Mouse (Mus musculus) heart, embryonic 16.5 days (tissue): ENCODE measurements around the gene Chd9. TPM values are rescaled to one million over a fixed set of nuclear protein-coding genes. Genes with fewer than 3 reads are reported as not detected.
"Not testable (repeated sequence)": the region's sequence is repeated elsewhere in the genome, so short reads cannot be mapped to it uniquely, and the experiment has no call there.

Experiments
- ATAC-seq: fragments of 200-750 bp; cut with Nextera tagmentation; replicated peaks from 2 replicates; pipeline ENCODE4 v1.8.0; 2017; ENCODE audit warnings: moderate number of reproducible peaks; ENCODE audit not compliant: insufficient read depth, low FRiP score; ENCODE audit errors: extremely low read depth
- H3K27ac ChIP-seq: fragments of 300-500 bp; sonication (generic); 2 replicates; pipeline ENCODE4 v1.5.1; 2014; ENCODE audit warnings: mild to moderate bottlenecking, low read length, control low read depth, moderate library complexity
- H3K27me3 ChIP-seq: fragments of 300-500 bp; sonication (generic); 2 replicates; pipeline ENCODE4 v1.6.1; 2014; ENCODE audit warnings: low read length, mixed read lengths; ENCODE audit not compliant: control insufficient read depth, insufficient read depth
- H3K36me3 ChIP-seq: fragments of 300-500 bp; sonication (generic); 2 replicates; pipeline ENCODE4 v1.6.1; 2014; ENCODE audit not compliant: control insufficient read depth, insufficient read depth
- H3K4me1 ChIP-seq: fragments of 300-500 bp; sonication (generic); 2 replicates; pipeline ENCODE4 v1.6.1; 2014; ENCODE audit warnings: low read length, mixed read lengths; ENCODE audit not compliant: control insufficient read depth, insufficient read depth
- H3K4me2 ChIP-seq: fragments of 300-500 bp; sonication (generic); 2 replicates; pipeline ENCODE4 v1.6.1; 2014; ENCODE audit warnings: low read depth, mild to moderate bottlenecking, control low read depth, low read length
- H3K4me3 ChIP-seq: fragments of 300-500 bp; sonication (generic); 2 replicates; pipeline ENCODE4 v1.5.1; 2014; ENCODE audit warnings: mild to moderate bottlenecking, control low read depth, low read length
- H3K9ac ChIP-seq: fragments of 300-500 bp; sonication (generic); 2 replicates; pipeline ENCODE4 v1.6.1; 2014; ENCODE audit warnings: low read length, control low read depth
- H3K9me3 ChIP-seq: fragments of 300-500 bp; sonication (generic); replicated peaks from 2 replicates; pipeline ENCODE4 v1.6.1; 2016; ENCODE audit warnings: low read length; ENCODE audit not compliant: control insufficient read depth
- WGBS: fragments of 180-500 bp; shearing (Covaris S2); extraction: QIAGEN DNeasy Blood & Tissue Kit; methylation state at CpG from one replicate; pipeline ENCODE4 v1.1.7; 2014; 5-methylcytosine and 5-hydroxymethylcytosine counted together
- polyA plus RNA-seq: library from polyadenylated mRNA; unstranded; fragments of >200 nt; fragmentation: Nextera tagmentation; extraction: Ambion mirVana; gene quantifications from 2 replicates; pipeline ENCODE4 v1.2.1, GENCODE M21; 2015

Gene Chd9
- polyA plus RNA-seq, 1 experiment from 2014 or later = 60.6 TPM

GRCm38 (mm10) chr8:90907848-90908551 is 79.8 kb downstream of the Chd9 start:
- Histone ChIP-seq H3K4me2 (peak overlapping the region; percentile 79), H3K27ac (peak overlapping the region; percentile 79), H3K4me3 (peak overlapping the region; percentile 87), H3K27me3 (no peaks in the 10 kb centered on the region), H3K9ac (peak overlapping the region; percentile 83), H3K36me3 (no peaks in the 10 kb centered on the region), H3K9me3 (no peaks in the 10 kb centered on the region), H3K4me1 (peaks cover 5% of the 10 kb centered on the region)
- ATAC-seq = peak; percentile 97
- WGBS = under 1% methylated on average over 81 of the region's 89 CpGs

GRCm38 (mm10) chr8:90908580-90909471 is 80.7 kb downstream of the Chd9 start:
- H3K4me2 ChIP-seq = peak overlapping the region; percentile 72
- WGBS = under 1% methylated on average over 67 of the region's 89 CpGs

DNA sequence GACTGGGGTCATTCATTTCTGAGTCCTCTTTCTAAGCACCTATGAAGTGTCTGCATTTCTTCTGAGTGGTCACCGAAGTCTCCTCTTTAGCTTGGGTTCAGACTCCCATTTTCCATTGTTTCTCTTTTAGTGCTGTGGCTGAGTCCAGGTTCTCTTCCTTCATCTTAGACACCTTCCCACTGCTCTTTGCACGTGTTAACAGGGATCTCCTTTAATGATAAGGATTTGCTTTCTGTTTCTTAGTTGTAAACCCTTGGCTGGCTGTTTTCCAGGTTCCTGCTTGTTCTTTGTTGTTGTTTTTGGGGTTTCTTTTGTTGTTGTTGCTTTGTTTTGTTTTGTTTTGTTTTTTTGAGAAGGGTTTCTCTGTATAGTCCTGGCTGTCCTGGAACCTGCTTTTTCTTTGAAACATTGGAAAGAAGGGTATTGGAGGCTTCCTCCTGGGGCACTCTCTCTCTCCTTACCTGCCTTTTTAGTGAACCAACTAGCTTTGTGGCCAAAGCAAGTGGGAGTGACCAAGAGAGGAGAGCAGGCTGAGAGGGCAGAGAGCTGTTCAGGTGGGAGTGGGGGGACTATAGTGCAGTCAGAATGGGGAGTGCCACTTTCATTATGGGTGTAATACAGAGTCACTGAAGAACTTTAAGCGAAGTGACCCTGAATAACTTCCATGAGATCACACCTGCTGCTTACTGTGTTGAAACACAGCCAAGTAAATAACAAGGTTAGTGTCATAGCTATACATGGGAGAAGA is 95.2 kb downstream of the Chd9 start:
- Histone ChIP-seq H3K36me3 (no peaks in the 10 kb centered on the region), H3K4me3 (no peak overlapping the region), H3K27me3 (no peaks in the 10 kb centered on the region), H3K9me3 (no peaks in the 10 kb centered on the region), H3K27ac (no peak overlapping the region), H3K9ac (no peak overlapping the region), H3K4me1 (no peaks in the 10 kb centered on the region), H3K4me2 (no peak overlapping the region)
- WGBS = 64% methylated on average over 3 of the region's 3 CpGs
- ATAC-seq = no peak

More at GRCm38 (mm10) chr8:90908580-90909471, 80.7 kb downstream of the Chd9 start:
- Histone ChIP-seq H3K27ac (peak overlapping the region; percentile 79), H3K9ac (peak overlapping the region; percentile 83), H3K36me3 (no peaks in the 10 kb centered on the region), H3K4me1 (peaks cover 5% of the 10 kb centered on the region), H3K9me3 (no peaks in the 10 kb centered on the region), H3K27me3 (no peaks in the 10 kb centered on the region), H3K4me3 (peak overlapping the region; percentile 87)
- peak; percentile 15 for ATAC-seq

GRCm38 (mm10) chr8:90928412-90928811 is 100.3 kb downstream of the Chd9 start:
- ATAC-seq = no peak
- H3K27me3 ChIP-seq = no peaks in the 10 kb centered on the region

GRCm38 (mm10) chr8:90930125-90930524 is 102.0 kb downstream of the Chd9 start:
- not testable (repeated sequence) for ATAC-seq

More at GRCm38 (mm10) chr8:90928412-90928811, 100.3 kb downstream of the Chd9 start:
- Histone ChIP-seq H3K36me3 (peaks cover 7% of the 10 kb centered on the region), H3K9me3 (no peaks in the 10 kb centered on the region), H3K4me2 (no peak overlapping the region), H3K4me3 (no peak overlapping the region), H3K27ac (no peak overlapping the region), H3K4me1 (no peaks in the 10 kb centered on the region), H3K9ac (no peak overlapping the region)
- WGBS = 88% methylated on average over 1 of the region's 1 CpGs

GRCm38 (mm10) chr8:90932934-90933333 is 104.8 kb downstream of the Chd9 start:
- H3K4me1 ChIP-seq = no peaks in the 10 kb centered on the region
- H3K9ac ChIP-seq = no peak overlapping the region
- no peak overlapping the region for H3K4me2 ChIP-seq
- H3K9me3 ChIP-seq = no peaks in the 10 kb centered on the region
- H3K27ac ChIP-seq = no peak overlapping the region
- no peak for ATAC-seq
- no peaks in the 10 kb centered on the region for H3K27me3 ChIP-seq
- no peak overlapping the region for H3K4me3 ChIP-seq
- WGBS = 57% methylated on average over 11 of the region's 11 CpGs
- H3K36me3 ChIP-seq = peaks cover 10% of the 10 kb centered on the region

More at GRCm38 (mm10) chr8:90930125-90930524, 102.0 kb downstream of the Chd9 start:
- not testable (repeated sequence) for H3K4me2 ChIP-seq, H3K27me3 ChIP-seq, H3K27ac ChIP-seq, H3K4me1 ChIP-seq, H3K9ac ChIP-seq, H3K4me3 ChIP-seq, H3K9me3 ChIP-seq
- H3K36me3 ChIP-seq = peaks cover 10% of the 10 kb centered on the region

- Histone ChIP-seq H3K36me3 (peaks cover 10% of the 10 kb centered on the region), H3K9me3 (no peaks in the 10 kb centered on the region), H3K4me3 (no peak overlapping the region), H3K4me2 (no peak overlapping the region), H3K27ac (no peak overlapping the region), H3K4me1 (0 out of 2 replicates have a peak, but pooled peaks cover 2% of the 10 kb centered on the region), H3K9ac (no peak overlapping the region), H3K27me3 (no peaks in the 10 kb centered on the region)
- no peak for ATAC-seq
- 84% methylated on average over 1 of the region's 1 CpGs for WGBS
Measured at GRCm38 (mm10) chr8:90934786-90935185, 106.6 kb downstream of the Chd9 start.

DNA sequence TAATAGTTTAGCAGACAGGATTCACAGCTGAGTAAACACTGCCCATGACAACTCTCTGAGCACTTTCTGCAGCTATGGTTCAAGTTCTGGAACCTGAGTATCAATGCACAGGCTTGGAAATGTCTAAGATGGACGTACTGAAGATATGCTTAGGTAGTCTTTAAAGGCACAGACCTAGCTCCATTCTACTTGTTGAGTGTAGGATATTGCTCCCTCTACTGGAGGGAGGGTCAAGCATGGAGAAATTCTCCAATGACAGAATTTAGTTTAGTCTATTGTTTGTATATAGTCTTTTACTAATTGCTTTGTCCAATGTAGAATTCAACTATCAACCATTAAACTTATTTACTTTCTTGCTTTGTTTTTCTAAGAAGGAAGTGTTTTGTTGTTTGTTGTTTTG is 108.7 kb downstream of the Chd9 start:
- H3K4me1 ChIP-seq = 0 out of 2 replicates have a peak, but pooled peaks cover 2% of the 10 kb centered on the region
- no peak overlapping the region for H3K4me3 ChIP-seq
- H3K27ac ChIP-seq = no peak overlapping the region
- H3K9ac ChIP-seq = no peak overlapping the region
- no peaks in the 10 kb centered on the region for H3K9me3 ChIP-seq
- 50% methylated on average over 1 of the region's 1 CpGs for WGBS
- H3K36me3 ChIP-seq = peaks cover 10% of the 10 kb centered on the region
- ATAC-seq = no peak
- no peaks in the 10 kb centered on the region for H3K27me3 ChIP-seq
- no peak overlapping the region for H3K4me2 ChIP-seq
